24 mouse cellular contexts compared by ENCODE assay signal in genomic region chr3:136549471-136549870, GRCm38 (mm10).
DNase-seq lines count a peak whose midpoint lies in the region; ATAC-seq and TF ChIP-seq lines count a peak whose summit lies in the region.
"Had no signal": no experiment of that assay in that cellular context is flagged by ENCODE, and none has a peak within 500 bp of the region (broad histone marks: within the 10 kb centered on the region; RNA-seq: fewer than 3 reads in every experiment).

No protein-coding gene starts in this region.

- H3K4me3 ChIP-seq in kidney, embryonic 16.5 days (ENCODE audit: low read length), result no peak overlapping the region
- no peak overlapping the region for H3K4me3 ChIP-seq in liver, adult 2 months (ENCODE audit: insufficient read depth, low read depth, low read length)
- H3K4me3 ChIP-seq in liver, embryonic 11.5 days (ENCODE audit: low read depth, low read length), result no peak overlapping the region
- H3K4me3 ChIP-seq: gastrocnemius, adult 2 months; heart, embryonic 12.5 days; heart, embryonic 15.5 days; hindbrain, embryonic 10.5 days had no signal

- H3K36me3 ChIP-seq in kidney, embryonic 16.5 days (ENCODE audit: insufficient read depth, low read length), result no peaks in the 10 kb centered on the region
- H3K36me3 ChIP-seq in liver, adult 2 months (ENCODE audit: control insufficient read depth, insufficient read depth, low read length), result no peaks in the 10 kb centered on the region
- no peaks in the 10 kb centered on the region for H3K36me3 ChIP-seq in liver, embryonic 11.5 days (ENCODE audit: control insufficient read depth, insufficient read depth, low read length)
- H3K36me3 ChIP-seq: heart, embryonic 12.5 days; heart, embryonic 15.5 days; hindbrain, embryonic 10.5 days had no signal

- H3K27ac ChIP-seq in kidney, embryonic 16.5 days (ENCODE audit: low read length), result no peak overlapping the region
- no peak overlapping the region for H3K27ac ChIP-seq in liver, adult 2 months (replicated peaks; ENCODE audit: insufficient read depth, low read depth, low read length)
- no peak overlapping the region for H3K27ac ChIP-seq in liver, embryonic 11.5 days (ENCODE audit: low read depth, low read length)
- H3K27ac ChIP-seq: gastrocnemius, adult 2 months; heart, embryonic 15.5 days; hindbrain, embryonic 10.5 days; hindbrain, embryonic 14.5 days; hindbrain, postnatal 0 days had no signal

- no peaks in the 10 kb centered on the region for H3K79me2 ChIP-seq in liver, adult 2 months (ENCODE audit: control insufficient read depth, insufficient read depth, low read length)

- H3K27me3 ChIP-seq in kidney, embryonic 16.5 days (ENCODE audit: insufficient read depth, low read length), result no peaks in the 10 kb centered on the region
- no peaks in the 10 kb centered on the region for H3K27me3 ChIP-seq in liver, adult 2 months (ENCODE audit: control insufficient read depth, insufficient read depth, low read length)
- no peaks in the 10 kb centered on the region for H3K27me3 ChIP-seq in liver, embryonic 11.5 days (replicated peaks; ENCODE audit: control insufficient read depth, insufficient read depth, low read length)
- H3K27me3 ChIP-seq: heart, embryonic 12.5 days; heart, embryonic 15.5 days had no signal

- H3K9me3 ChIP-seq in kidney, embryonic 16.5 days (ENCODE audit: low read length), result no peaks in the 10 kb centered on the region
- no peaks in the 10 kb centered on the region for H3K9me3 ChIP-seq in liver, embryonic 11.5 days (ENCODE audit: control insufficient read depth, low read length)
- H3K9me3 ChIP-seq: heart, embryonic 12.5 days; heart, embryonic 15.5 days; hindbrain, embryonic 10.5 days had no signal

- WGBS in kidney, embryonic 16.5 days, result 81% methylated on average over 1 of the region's 1 CpGs
- WGBS in liver, adult 2 months, result 74% methylated on average over 1 of the region's 1 CpGs
- WGBS in liver, embryonic 11.5 days, result 80% methylated on average over 1 of the region's 1 CpGs

- ATAC-seq in kidney, embryonic 16.5 days (ENCODE audit: low FRiP score, low TSS enrichment), result no peak
- no peak for ATAC-seq in liver, embryonic 11.5 days (replicated peaks; ENCODE audit: low FRiP score)
- ATAC-seq: CD4-positive, CD25-positive, alpha-beta regulatory T cell, adult 4 months; forebrain, embryonic 14.5 days; forebrain, postnatal 0 days; hindbrain, postnatal 0 days had no signal

- peak; percentile 2 to 55 for DNase-seq in kidney, adult 8-10 months
- peak; percentile 2 for DNase-seq in liver, adult 2 months (ENCODE audit: extremely low read depth, low read depth, low spot score)
- no peak for DNase-seq in liver, embryonic 11.5 days (ENCODE audit: low spot score)
- peak; percentile 56 for DNase-seq in fat pad, adult 2 months (ENCODE audit: extremely low read depth, low read depth, low spot score)
- no peak for DNase-seq in urinary bladder, adult 18-20 months (ENCODE audit: low spot score in 2 of 2)
- DNase-seq: adrenal gland, adult 2 months; adrenal gland, postnatal 14 days; cerebellum, adult 18-20 months; cerebellum, adult 9-10 months; cerebellum, postnatal 14 days; forebrain, postnatal 0 days; gastrocnemius, adult 2 months; gastrocnemius, postnatal 14 days; heart, adult 18-20 months; heart, postnatal 10 days; heart, postnatal 36 days had no signal

- H3K4me2 ChIP-seq in kidney, embryonic 16.5 days (replicated peaks; ENCODE audit: low read depth, low read length), result no peak overlapping the region
- H3K4me2 ChIP-seq in liver, embryonic 11.5 days, result no peak overlapping the region
- H3K4me2 ChIP-seq: heart, embryonic 12.5 days; heart, embryonic 15.5 days; hindbrain, embryonic 14.5 days had no signal

- no peak overlapping the region for H3K9ac ChIP-seq in kidney, embryonic 16.5 days (replicated peaks; ENCODE audit: low read length)
- H3K9ac ChIP-seq in liver, adult 2 months (ENCODE audit: low read depth, low read length), result no peak overlapping the region
- H3K9ac ChIP-seq in liver, embryonic 11.5 days (ENCODE audit: low read depth, low read length), result no peak overlapping the region
- H3K9ac ChIP-seq: forebrain, postnatal 0 days; heart, embryonic 12.5 days; heart, embryonic 15.5 days; hindbrain, embryonic 14.5 days had no signal

- TF ChIP-seq CTCF in liver, adult 2 months (IDR thresholded peaks at IDR 0.05; ENCODE audit: low read depth, low read length), result no peak

- TF ChIP-seq POLR2A in liver, adult 2 months (IDR thresholded peaks at IDR 0.05; ENCODE audit: extremely low read depth, insufficient read depth, low read length), result no peak

- H3K4me1 ChIP-seq in kidney, embryonic 16.5 days (ENCODE audit: insufficient read depth, low read length), result no peaks in the 10 kb centered on the region
- no peaks in the 10 kb centered on the region for H3K4me1 ChIP-seq in liver, adult 2 months (ENCODE audit: control insufficient read depth, insufficient read depth, low read length)
- no peaks in the 10 kb centered on the region for H3K4me1 ChIP-seq in liver, embryonic 11.5 days (replicated peaks; ENCODE audit: control insufficient read depth, insufficient read depth, low read length)
- H3K4me1 ChIP-seq: heart, embryonic 12.5 days; heart, embryonic 15.5 days; hindbrain, embryonic 10.5 days had no signal

Comparison
In these comparisons a context has a peak if more than half of its experiments do, and no peak if none do; other contexts are left out.
1. DNase-seq: peak in kidney, adult 8-10 months (2 of 2), liver, adult 2 months (single experiment) and fat pad, adult 2 months (single experiment); none in liver, embryonic 11.5 days (single experiment) and urinary bladder, adult 18-20 months (0 of 2).